Mouse (Mus musculus): ENCODE results near the gene Pde6b.

The Pde6b gene

DNA sequence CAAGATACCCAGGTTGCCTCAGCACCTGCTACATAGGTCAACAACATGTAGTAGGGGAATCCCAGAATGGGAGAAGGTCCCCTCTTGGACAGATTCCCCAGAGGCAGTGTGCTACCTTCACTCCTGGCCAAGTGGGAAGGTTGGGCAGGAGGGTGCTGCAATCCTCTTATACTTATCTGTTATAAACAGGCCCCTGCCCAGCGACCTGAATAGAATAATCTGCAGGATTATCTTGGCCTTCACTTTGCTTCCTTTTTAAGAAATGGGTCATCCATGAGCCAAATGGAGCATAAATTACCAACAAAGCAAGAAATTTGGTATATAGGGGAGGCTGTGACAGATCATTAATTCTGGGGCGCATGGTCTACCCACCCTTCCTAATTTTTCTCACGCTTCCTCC is 1.6 kb downstream of the Pde6b start:
- no peak for DNase-seq (ENCODE audit: low spot score in 2 of 2)

DNA sequence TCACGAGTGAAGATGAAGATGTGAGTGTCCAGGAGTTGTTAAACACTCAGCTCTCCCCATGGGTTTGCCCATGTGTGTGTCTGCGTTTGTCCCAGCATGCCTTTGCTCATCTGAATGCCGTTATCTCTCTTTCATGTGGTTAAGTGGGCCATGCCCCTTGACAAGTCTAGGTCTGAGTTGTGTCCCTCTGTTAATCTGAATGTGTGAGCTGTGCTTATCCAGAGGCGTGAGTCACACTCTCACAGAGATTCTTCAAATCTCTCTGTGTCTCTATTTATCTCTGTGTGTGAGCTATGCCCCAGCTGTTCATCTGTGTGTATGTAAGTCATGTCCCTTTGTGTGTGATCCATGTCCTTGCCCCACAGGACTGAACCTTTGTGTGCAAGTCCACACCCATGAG is 15.3 kb downstream of the Pde6b start:
- DNase-seq (ENCODE audit: low spot score in 2 of 2), result no peak

DNA sequence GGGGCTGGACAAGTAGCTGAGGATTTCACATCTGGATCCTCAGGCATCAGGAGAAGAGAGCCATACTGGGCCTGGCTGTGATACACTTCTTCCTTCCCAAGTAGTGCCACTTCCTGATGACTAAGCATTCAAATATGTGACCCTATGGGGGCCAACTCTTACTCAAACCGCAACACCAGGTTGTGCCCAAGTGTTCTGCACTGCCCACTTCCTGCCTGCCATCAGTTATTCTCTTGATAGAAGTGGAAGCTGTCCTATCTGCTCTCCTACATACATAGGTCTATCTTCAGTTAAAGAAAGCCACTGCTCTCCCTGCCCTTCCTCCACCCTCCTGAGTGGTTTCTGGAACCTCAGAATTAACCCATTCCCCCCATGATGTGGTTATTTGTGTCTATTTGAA is 17.3 kb downstream of the Pde6b start:
- no peak for DNase-seq (ENCODE audit: low spot score in 2 of 2)

DNA sequence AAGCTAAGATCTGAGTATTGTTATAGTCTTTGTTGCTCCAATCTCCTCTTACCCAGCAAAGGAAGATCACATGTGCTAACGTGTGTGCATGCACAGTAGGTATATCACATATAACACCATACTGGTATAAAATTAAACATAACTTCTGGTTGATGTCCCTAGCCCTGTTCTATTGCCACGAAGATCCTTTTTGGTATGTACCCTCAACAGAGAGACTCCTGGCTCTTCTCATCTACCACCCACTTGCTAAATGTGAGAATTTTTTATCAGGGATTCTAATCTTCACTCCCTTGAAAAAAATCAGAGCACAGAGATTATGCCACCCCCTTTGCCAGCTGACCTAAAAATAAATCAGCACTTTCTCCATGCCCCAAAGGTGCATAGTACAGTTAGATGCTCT is 18.8 kb downstream of the Pde6b start:
- DNase-seq (ENCODE audit: low spot score in 2 of 2), result no peak

DNA sequence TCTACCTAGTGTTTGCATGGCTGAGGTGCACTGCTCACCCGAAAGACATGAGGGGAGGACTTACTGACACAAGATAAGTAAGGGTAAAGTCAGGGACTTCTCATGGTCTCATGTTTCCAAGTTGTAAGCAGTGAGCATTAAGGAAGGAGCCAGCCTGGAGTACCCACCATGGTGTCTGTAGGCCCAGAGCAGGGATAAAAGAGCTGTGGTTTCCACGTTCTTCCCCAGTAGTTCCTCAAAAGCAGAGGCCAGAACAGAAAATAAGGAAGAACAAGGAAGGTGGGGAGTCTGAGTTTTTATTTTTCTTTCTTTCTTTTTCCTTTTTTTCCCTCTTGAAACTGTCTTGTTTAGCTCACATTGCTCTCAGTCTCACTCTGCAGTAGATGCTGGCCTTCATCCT is 26.5 kb downstream of the Pde6b start:
- DNase-seq (ENCODE audit: low spot score in 2 of 2), result no peak

DNA sequence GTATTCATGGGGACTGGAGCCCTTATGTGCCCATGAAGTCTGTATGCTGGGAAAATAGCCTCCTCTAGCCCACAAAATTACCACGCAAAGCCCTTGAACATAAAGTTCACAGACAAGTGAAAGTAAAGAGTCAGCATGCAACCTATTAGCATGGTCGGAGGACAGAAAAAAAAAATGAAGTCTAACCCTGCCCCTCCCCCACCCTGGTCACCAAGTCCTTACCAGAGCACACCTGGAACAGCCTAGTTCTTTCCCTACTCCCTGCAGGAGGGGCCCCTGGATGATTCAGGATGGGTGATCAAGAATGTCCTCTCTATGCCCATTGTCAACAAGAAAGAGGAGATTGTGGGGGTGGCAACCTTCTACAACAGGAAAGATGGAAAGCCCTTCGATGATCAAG is 34.5 kb downstream of the Pde6b start:
- no peak for DNase-seq (ENCODE audit: low spot score in 2 of 2)

DNA sequence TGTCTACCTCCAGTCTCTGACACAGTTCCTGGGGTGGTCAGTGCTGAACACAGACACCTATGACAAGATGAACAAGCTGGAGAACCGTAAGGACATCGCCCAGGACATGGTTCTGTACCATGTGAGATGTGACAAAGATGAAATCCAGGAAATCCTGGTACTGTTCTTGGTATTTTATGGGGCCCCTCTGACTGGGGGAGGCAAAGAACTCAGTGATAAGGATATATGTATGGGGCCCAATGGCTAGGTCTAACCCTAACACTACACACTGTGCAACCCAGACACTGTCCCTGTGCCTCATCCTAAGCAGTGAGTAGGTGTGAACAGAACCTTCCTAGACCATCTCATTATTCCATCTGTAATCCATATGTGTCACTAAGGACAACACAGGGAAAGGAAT is 35.2 kb downstream of the Pde6b start:
- no peak for DNase-seq (ENCODE audit: low spot score in 2 of 2)

DNA sequence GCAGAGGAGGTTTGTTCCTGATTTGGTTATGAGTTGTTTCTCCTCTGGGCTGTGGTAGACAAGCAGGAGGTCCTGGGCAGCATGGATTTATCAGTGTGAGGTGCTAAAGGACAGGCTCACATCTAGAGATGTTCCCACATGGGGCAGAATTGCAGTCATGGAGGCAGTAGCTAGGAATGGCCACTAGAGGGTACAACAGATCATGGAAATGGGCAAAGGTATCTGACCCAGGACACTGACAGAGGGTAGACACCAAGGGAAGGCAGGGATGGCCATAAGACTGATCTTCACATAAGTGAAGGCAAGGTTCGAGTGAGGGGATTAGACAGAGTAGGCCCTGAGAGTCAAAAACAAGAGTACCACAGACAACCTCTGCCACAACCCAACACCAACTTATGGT is 39.0 kb downstream of the Pde6b start:
- peak in 1 of 2 experiments; percentile 41 for DNase-seq (ENCODE audit: low spot score in 2 of 2)

DNA sequence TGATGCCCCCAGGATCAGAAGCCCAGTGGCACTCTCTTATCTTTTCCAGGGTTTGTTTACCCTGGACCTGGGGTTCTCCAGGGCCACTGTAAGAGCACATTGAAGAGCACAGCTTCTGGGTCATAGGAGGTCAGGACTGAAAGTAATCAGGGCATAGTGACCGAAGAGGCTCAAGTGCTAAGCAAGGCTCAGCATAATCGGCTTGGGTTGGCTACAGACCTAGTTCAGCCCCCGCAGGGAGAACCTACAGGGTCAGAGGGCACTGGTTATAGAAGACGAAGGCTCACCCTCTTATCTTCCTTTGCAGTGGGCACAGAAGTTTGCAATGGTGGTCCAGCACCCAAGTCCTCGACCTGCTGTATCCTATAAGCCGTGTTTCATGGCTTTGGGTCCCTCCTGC is 43.0 kb downstream of the Pde6b start:
- no peak for DNase-seq (ENCODE audit: low spot score in 2 of 2)

DNA sequence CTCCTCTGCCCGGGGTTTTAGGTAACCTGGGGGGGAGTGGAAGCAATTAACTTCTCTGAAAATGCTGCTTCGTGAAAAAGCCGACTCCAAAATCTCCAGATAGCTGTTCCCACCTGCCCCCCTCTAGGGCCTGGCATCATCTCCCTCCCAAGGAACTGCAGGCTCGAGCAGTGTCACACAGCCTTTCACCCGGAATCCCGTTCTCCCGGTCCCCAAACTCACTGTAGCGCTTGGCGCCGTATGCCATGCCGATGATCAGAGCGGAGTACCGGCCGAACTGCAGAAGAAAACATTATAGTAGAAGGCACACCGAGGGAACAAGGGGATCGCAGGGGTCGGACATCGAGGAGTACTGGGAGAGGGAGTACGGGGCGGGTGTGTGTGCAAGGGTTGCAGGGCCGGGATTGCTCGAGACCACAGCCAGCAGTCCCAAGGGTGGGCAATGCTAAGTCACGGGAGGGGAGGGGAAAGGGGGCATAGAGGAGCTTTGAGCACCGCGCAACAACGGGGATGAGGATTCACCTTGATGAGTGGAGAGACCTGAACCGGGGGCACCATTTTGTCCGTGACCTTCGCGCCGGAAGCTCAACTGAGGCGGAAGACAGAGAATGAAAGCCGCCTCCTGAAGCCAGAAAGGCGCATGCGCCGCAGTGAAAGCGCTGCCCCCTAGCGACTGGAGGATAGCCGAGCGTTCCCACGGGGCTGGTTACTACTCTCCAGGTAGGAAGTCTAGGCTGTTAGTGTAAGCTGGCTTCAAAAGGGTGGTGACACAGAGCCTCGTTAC is 45.8 kb downstream of the Pde6b start, which contains the start of gene Atp5k:
Gene Atp5k, minus strand, starts transcription at position 645 of the 784 bp plus-strand sequence.
- peak; percentile 87 to 93 for DNase-seq (ENCODE audit: low spot score in 2 of 2)

DNA sequence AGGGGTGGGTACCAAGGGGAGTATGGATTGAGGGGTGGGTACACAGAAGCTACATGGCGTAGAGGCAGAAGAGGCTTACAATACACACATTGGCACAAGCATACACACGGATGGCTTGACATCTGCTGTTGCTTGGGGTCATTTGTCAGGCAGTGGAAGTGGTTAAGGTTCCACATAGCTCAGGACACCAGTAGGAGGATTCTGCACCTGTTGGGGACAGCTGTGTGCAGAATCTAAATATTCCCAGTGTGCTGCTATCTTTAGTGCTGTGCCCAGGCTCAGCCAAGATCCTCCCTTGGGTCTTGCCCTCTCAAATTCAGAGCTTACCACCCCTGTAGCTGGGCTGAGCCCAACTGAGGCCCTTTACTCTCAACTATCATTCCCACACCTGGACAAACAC is 47.9 kb downstream of the Pde6b start:
- no peak for DNase-seq (ENCODE audit: low spot score in 2 of 2)

DNA sequence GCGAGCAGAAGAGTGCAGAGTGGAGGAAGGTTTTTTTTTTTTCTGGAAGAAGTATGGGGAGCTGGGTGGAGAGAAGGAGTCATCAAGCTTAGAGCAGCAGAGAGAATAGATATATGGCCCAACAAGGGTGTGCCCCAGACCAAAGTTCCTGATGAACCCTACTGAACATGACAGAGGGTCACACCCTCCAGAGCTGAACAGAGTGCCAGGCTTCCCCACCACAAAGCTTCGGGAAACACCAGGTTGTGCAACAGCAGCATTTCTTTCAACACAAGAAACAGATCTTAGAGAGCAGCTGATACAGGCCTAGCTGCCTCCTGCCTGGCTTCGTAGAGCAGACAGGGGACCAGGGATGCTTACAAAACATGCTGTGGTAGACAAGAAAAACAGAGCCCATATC is 58.8 kb downstream of the Pde6b start:
- DNase-seq (ENCODE audit: low spot score in 2 of 2), result no peak

DNA sequence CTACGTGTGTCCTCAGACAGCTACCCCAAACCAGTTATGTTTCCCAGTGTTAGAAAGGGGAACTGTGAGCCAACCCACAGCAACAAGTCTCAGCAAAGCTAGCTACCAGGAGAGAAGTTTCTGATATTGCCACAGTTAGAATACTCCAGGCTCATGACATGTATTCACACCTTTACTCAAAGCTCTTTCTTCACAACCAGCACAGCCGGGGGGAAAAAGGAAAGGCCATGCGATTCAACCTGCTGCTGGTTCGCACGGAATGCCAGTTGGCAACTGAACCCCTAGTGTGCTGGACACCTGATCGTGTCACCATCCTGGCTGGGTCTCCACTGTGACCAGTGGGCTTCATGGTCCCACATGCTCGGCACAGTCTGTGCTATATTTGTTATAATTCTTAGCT is 59.7 kb downstream of the Pde6b start:
- DNase-seq (ENCODE audit: low spot score in 2 of 2), result no peak

DNA sequence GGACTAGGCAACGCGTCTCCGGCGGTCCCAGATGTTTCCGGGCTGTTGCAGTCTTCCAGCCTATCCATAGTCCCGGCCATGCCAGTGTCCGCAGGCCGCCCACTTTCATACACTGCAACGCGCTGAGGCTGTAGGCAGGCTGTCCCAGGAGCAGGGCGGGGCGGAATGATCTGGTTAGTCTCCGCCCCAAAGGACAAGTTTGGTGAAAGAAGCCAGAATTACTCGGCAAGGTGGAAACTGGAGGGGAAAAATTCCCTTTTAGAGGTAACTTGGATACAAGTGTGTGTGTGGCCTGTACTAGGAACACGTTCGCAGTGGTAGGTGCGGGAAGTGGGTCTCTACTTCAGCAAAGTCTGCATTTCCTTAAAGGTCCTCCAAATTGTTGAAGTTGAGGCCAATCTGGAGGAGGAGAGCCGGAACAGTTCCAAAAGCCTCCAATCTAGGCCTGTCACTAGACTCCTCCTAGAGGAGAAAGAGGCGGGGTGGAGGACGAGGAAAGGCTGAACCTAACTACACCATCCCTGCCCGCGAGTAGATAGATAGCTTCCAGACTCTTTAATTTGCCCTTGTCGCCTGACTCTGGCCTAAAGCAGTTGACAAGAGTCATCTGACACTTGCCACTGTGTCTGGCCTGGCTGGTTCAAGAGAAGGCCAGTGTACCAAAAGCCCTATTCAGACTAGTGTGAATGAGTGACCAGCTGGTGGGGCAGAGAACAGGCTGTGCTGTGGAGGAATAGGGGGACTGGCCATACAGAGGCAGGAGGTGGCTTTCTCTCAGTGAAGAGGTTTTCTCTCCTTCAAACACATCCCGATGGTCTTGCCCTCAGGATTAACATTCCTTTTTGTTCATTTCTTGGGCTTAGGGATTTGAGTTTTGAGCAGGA is 60.8 kb downstream of the Pde6b start, which contains the start of gene Mfsd7a:
Gene Mfsd7a, minus strand, starts transcription at position 107 of the 884 bp plus-strand sequence.
- DNase-seq (ENCODE audit: low spot score in 2 of 2), result peak in 1 of 2 experiments; percentile 23

DNA sequence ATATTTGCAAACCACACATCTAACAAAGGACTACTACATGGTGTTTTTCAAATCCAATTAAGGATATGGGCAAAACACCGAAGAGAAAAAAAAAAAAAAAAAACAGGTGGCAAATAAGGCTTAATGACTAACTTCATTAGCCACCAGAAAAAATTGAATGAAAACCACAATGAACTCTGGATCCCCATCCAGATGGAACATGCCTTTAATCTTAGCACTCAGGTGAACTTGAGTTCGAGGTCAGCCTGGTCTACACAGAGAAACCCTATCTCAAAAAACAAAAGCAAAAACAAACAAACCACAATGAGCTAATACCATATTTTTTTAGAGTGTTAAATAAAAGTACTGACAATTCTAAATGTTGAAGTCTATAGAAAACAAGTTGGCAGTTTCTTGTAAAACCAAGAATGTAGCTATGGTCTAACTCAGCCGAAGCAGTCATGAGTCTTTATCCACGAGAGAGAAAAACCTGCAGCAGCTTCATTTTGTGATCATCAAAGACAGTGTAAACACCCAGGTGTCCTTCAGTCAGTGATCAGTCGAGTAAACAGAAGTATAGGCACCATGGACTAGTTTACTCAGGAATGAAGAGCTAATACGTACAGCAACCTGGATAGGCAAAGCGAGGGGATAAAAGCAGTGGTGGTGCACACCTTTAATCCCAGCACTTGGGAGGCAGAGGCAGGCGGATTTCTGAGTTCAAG is 62.8 kb downstream of the Pde6b start:
- no peak for DNase-seq (ENCODE audit: low spot score in 2 of 2)

DNA sequence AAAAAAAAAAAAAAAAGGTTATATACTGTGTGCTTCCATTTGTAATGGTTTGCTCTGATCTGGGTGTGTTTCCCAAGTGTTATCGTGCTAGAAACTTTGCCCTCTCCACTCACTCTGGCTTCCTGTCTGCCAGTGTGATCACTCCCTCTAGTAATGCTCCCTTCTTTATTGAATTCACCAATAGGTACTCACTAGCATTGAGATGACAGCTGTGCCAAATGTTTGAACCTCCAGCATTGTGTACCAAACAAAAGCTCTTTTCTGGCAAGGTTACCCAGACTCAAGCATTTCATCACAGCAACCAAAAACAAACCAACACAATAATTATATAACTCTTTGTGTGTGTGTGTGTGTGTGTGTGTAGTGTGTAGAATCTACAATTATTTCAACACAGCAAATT is 63.4 kb downstream of the Pde6b start:
- DNase-seq (ENCODE audit: low spot score in 2 of 2), result no peak

DNA sequence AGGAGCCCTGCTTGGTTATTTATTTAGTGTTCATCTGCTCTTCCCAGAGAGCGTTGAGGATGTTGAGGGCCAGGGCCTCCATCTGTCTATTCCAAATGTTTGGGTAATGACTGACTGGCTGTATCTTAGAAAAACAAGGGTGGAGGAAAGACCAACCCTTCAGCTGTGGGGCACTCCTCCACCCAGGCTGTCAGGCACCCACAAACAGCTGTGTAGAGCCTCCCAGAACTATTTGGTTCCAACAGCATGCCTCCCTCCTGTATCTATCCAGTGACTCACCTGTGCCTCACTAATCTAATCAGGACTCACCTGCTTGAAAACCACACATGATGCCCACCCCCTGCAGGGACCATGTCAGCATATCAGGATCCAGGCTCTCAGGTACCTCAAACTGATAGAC is 64.2 kb downstream of the Pde6b start:
- DNase-seq (ENCODE audit: low spot score in 2 of 2), result no peak

DNA sequence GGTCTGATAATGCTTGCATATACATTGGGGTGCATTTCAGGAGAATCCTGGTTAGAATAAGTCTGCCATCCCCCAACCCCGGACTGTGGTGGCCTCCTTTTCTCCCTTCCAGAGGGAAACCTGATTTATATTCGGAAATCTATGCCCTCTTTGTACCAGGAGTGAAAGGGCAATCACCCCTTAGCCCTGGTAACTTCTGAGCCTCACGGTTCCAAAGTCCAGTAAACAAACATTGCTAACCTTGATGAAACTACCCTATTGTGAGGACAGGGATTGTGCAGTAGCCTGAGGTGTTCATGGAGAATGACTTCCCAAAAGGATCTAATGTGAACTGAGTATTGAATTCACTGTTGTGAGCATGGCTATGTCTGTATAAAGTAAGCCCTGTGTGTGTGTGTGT is 65.9 kb downstream of the Pde6b start:
- DNase-seq (ENCODE audit: low spot score in 2 of 2), result no peak

DNA sequence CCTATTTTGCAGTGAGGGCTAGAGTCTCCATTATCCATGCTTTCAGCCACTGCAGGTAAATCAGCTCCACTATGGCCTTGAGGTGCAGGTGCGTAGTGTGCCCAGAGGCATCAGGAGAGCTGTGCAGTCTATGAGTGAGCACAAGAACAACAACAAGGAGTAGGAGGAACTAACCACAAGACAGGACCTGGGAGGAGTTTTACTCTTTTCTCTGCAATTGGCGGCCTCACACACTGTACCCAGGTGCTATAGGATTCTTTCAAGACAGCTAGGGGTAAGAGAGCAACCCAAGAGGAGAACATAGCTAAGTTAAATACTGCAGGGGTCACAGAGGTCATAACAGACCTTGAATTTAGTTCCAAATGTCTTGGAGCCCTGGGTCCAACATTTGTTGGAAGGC is 70.5 kb downstream of the Pde6b start:
- no peak for DNase-seq (ENCODE audit: low spot score in 2 of 2)

DNA sequence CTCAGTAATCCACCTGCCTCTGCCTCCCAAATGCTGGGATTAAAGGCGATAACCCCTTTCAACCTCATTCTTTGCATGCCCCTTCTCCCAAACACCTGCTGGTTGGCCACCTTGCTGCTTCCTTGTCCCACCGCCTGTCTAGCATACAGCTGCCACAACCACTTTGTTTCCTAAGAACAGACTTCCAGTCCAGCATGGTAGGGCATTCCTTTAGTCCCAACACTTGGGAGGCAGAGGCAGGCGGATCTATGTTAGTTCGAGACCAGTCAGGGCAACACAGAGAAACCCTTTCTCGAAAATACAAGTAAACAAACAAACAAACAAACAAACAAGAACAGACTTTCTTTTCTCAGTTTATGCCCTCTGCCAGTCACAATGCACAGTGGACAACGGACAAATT is 72.3 kb downstream of the Pde6b start:
- DNase-seq (ENCODE audit: low spot score in 2 of 2), result no peak

DNA sequence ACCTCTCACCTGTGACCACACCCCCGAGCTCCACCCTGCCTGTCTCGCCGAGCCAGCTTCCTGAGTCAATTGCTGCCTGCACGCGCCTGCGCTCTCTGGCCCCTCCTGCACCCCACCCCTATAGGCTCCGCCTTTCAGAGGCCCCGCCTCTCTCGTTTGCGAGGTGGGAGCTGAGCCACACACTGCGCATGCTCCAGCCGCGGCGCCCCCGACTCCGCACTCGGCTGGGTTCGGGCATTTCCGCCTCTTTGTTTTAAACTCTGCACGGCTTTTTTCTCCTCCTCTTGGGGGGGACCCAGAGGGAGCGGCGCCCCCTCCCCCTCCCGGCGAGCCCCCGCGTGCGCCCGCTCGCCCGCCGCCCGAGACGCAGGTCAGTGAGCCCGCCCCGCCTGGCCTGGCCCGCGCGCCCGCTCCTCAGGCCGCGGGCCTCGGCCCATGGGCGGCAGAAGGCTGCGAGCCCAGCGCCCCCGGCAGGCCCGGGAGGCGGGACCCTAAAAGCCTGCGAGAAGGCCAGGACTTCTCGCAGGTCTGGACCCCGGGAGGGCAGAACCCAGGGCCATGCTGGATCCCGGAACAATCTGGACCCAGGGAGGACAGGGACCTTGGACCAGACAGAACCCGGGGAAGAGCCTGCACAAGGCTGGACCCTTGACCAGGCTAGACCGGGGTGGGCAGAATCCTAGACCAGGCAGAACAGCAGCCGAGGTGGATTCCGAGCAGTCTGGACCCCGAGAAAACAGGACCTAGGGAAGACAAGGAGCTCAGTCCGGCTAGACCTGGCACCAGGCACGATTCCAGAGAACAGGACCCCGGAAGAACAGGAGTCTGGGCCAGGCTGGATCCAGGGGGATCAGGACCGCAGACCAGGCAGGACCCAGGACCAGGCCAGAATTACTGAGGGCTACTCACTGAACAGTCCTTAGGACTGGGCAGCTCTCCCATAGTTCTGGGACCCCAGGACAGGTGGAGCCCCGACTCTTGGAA is 73.2 kb downstream of the Pde6b start, which contains the start of gene Pcgf3:
Gene Pcgf3, plus strand, starts transcription at position 151 of the 984 bp plus-strand sequence.
- DNase-seq (ENCODE audit: low spot score in 2 of 2), result peak; percentile 98

All from spleen, postnatal 14 days (tissue).